Mouse (Mus musculus): ENCODE results near the gene Dok3.

DNA sequence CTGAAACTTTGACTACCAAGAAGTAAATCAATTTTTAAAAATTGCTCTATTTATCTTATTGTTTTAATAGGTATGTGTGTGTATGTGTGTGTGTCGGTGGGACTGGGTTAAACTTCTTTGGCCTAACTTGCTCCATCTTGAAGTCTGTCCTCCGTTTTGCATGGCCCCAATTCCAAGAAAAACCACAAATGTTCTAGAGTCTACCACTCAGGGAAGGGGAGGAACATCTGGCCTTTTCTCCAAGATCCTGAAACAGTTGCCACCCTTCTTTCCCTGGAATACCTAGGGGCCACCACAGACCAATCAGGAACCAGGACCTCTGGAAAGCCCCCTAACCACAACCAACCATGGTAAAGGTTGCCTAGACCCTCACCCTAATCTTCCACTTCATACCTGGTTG is 42.9 kb upstream of the Dok3 start:
- TF ChIP-seq POLR2A (IDR thresholded peaks at IDR 0.05; ENCODE audit: insufficient read depth, low read depth, low read length) (no peak), CTCF (IDR thresholded peaks at IDR 0.05; ENCODE audit: insufficient read depth, low read depth, low read length) (no peak)
